Mouse (Mus musculus) MEL (cell line): ENCODE data around the gene Mapt. TPM values are rescaled to one million over a fixed set of nuclear protein-coding genes. Genes with fewer than 3 reads are reported as not detected.

Experiments used
- DNase-seq: peaks from one replicate; pipeline ENCODE4 v3.0.0; 2011; ENCODE audit warnings: low read depth, low spot score
- H3K27ac ChIP-seq: 2 replicates; pipeline ENCODE4 v1.5.1; 2012; ENCODE audit warnings: low read depth, mild to moderate bottlenecking, control low read depth, low read length, moderate library complexity; ENCODE audit not compliant: control insufficient read depth
- H3K27me3 ChIP-seq, 2 experiments: fragments of 150-350 bp in 1 of 2; sonication (generic) in 1 of 2; 2 replicates each; pipeline ENCODE4 v1.6.1; 2012; ENCODE audit warnings: low read length in 2 of 2, mild to moderate bottlenecking in 2 of 2, improper control_type of control experiment in 1 of 2, moderate library complexity in 1 of 2; ENCODE audit not compliant: insufficient read depth in 2 of 2, control insufficient read depth in 1 of 2
- H3K36me3 ChIP-seq, 2 experiments: 2 replicates each; pipeline ENCODE4 v1.6.1; 2012 to 2014; ENCODE audit warnings: low read length in 2 of 2, improper control_type of control experiment in 1 of 2, inconsistent platforms in 1 of 2, mild to moderate bottlenecking in 1 of 2; ENCODE audit not compliant: insufficient read depth in 2 of 2, control insufficient read depth in 1 of 2
- H3K4me1 ChIP-seq, 2 experiments: fragments of 150-350 bp in 1 of 2; sonication (generic) in 1 of 2; 2 replicates each; pipeline ENCODE4 v1.6.1; 2012; ENCODE audit warnings: low read length in 2 of 2, improper control_type of control experiment in 1 of 2, mild to moderate bottlenecking in 1 of 2; ENCODE audit not compliant: insufficient read depth in 2 of 2, control insufficient read depth in 1 of 2
- H3K4me3 ChIP-seq, 2 experiments: fragments of 150-350 bp in 1 of 2; sonication (generic) in 1 of 2; 2 replicates each; pipeline ENCODE4 v1.5.1; 2012; ENCODE audit warnings: low read depth in 2 of 2, low read length in 2 of 2, mild to moderate bottlenecking in 2 of 2, moderate library complexity in 2 of 2, control low read depth in 1 of 2, improper control_type of control experiment in 1 of 2; ENCODE audit not compliant: control insufficient read depth in 1 of 2, insufficient read depth in 1 of 2
- H3K79me2 ChIP-seq: 2 replicates; pipeline ENCODE4 v1.6.1; 2012; ENCODE audit warnings: mild to moderate bottlenecking, low read length, moderate library complexity; ENCODE audit not compliant: control insufficient read depth, poor library complexity, insufficient read depth
- H3K9ac ChIP-seq: 2 replicates; pipeline ENCODE4 v1.6.1; 2012; ENCODE audit warnings: low read depth, mild to moderate bottlenecking, control low read depth, low read length, moderate library complexity; ENCODE audit not compliant: control insufficient read depth, poor library complexity, severe bottlenecking
- H3K9me3 ChIP-seq: fragments of 150-350 bp; sonication (generic); replicated peaks from 2 replicates; pipeline ENCODE4 v1.6.1; 2012; ENCODE audit warnings: mild to moderate bottlenecking, low read length, improper control_type of control experiment, moderate library complexity; ENCODE audit not compliant: insufficient read depth
- BHLHE40 ChIP-seq: IDR thresholded peaks from 2 replicates; pipeline ENCODE4 v1.6.1; 2012; ENCODE audit warnings: low read depth, mild to moderate bottlenecking, inconsistent platforms, low read length, improper control_type of control experiment, borderline replicate concordance
- CTCF ChIP-seq, 3 experiments: IDR thresholded peaks in 2 of 3; conservative IDR thresholded peaks in 1 of 3; 2 replicates each; pipeline ENCODE4 v1.5.1; 2011 to 2012; ENCODE audit warnings: low read length in 3 of 3, low read depth in 2 of 3, mild to moderate bottlenecking in 2 of 3, improper control_type of control experiment in 1 of 3, inconsistent platforms in 1 of 3, mixed read lengths in 1 of 3, moderate library complexity in 1 of 3; ENCODE audit not compliant: control insufficient read depth in 1 of 3, insufficient read depth in 1 of 3, poor library complexity in 1 of 3, severe bottlenecking in 1 of 3
- GABPA ChIP-seq: IDR thresholded peaks from 2 replicates; pipeline ENCODE4 v1.6.1; 2012; ENCODE audit warnings: low read depth, mild to moderate bottlenecking, inconsistent platforms, low read length, improper control_type of control experiment, moderate library complexity
- GATA1 ChIP-seq: IDR thresholded peaks from 2 replicates; pipeline ENCODE4 v1.6.1; 2011; ENCODE audit warnings: low read depth, low read length, improper control_type of control experiment
- HCFC1 ChIP-seq: IDR thresholded peaks from 2 replicates; pipeline ENCODE4 v1.6.1; 2012; ENCODE audit warnings: low read depth, mild to moderate bottlenecking, inconsistent platforms, low read length, improper control_type of control experiment, moderate library complexity
- JUND ChIP-seq: IDR thresholded peaks from 2 replicates; pipeline ENCODE4 v1.6.1; 2011; ENCODE audit warnings: low read depth, mild to moderate bottlenecking, improper control_type of control experiment, low read length
- MAFK ChIP-seq: IDR thresholded peaks from 2 replicates; pipeline ENCODE4 v1.6.1; 2011; ENCODE audit warnings: low read depth, mild to moderate bottlenecking, low read length, improper control_type of control experiment, borderline replicate concordance
- MAX ChIP-seq: IDR thresholded peaks from 2 replicates; pipeline ENCODE4 v1.6.1; 2011; ENCODE audit warnings: low read length, improper control_type of control experiment
- MAZ ChIP-seq: IDR thresholded peaks from 2 replicates; pipeline ENCODE4 v1.6.1; 2012; ENCODE audit warnings: low read depth, mild to moderate bottlenecking, inconsistent platforms, low read length, improper control_type of control experiment
- MEF2A ChIP-seq: IDR thresholded peaks from 2 replicates; pipeline ENCODE4 v1.6.1; 2014; ENCODE audit warnings: low read depth, mild to moderate bottlenecking, inconsistent platforms, low read length, improper control_type of control experiment; ENCODE audit not compliant: poor library complexity, insufficient replicate concordance, severe bottlenecking; ENCODE audit errors: extremely low read depth
- MYC ChIP-seq: IDR thresholded peaks from 2 replicates; pipeline ENCODE4 v1.6.1; 2011; ENCODE audit warnings: low read depth, mild to moderate bottlenecking, low read length, improper control_type of control experiment, moderate library complexity
- NELFE ChIP-seq: IDR thresholded peaks from 2 replicates; pipeline ENCODE4 v1.6.1; 2011; ENCODE audit warnings: low read depth, low read length, improper control_type of control experiment
- NRF1 ChIP-seq: IDR thresholded peaks from 2 replicates; pipeline ENCODE4 v1.6.1; 2014; ENCODE audit warnings: low read depth, mild to moderate bottlenecking, inconsistent platforms, low read length, improper control_type of control experiment, moderate library complexity; ENCODE audit not compliant: poor library complexity, insufficient read depth, severe bottlenecking
- POLR2AphosphoS2 ChIP-seq: IDR thresholded peaks from 2 replicates; pipeline ENCODE4 v1.6.1; 2011; ENCODE audit warnings: low read length, improper control_type of control experiment
- RAD21 ChIP-seq: IDR thresholded peaks from 2 replicates; pipeline ENCODE4 v1.6.1; 2011; ENCODE audit warnings: mild to moderate bottlenecking, low read depth, low read length, improper control_type of control experiment
- RCOR1 ChIP-seq: IDR thresholded peaks from 2 replicates; pipeline ENCODE4 v1.6.1; 2012; ENCODE audit warnings: low read depth, mild to moderate bottlenecking, inconsistent platforms, low read length, improper control_type of control experiment
- SIN3A ChIP-seq: IDR thresholded peaks from 2 replicates; pipeline ENCODE4 v1.6.1; 2012; ENCODE audit warnings: low read length, improper control_type of control experiment, inconsistent platforms
- SMC3 ChIP-seq: IDR thresholded peaks from 2 replicates; pipeline ENCODE4 v1.6.1; 2011; ENCODE audit warnings: low read depth, low read length, improper control_type of control experiment
- TAL1 ChIP-seq: IDR thresholded peaks from 2 replicates; pipeline ENCODE4 v1.6.1; 2012; ENCODE audit warnings: mild to moderate bottlenecking, inconsistent platforms, low read length, moderate library complexity, mixed read lengths
- TBP ChIP-seq: IDR thresholded peaks from 2 replicates; pipeline ENCODE4 v1.8.0; 2011; ENCODE audit warnings: low read depth, low read length, improper control_type of control experiment
- UBTF ChIP-seq: IDR thresholded peaks from 2 replicates; pipeline ENCODE4 v1.6.1; 2012; ENCODE audit warnings: low read depth, mild to moderate bottlenecking, inconsistent platforms, low read length, improper control_type of control experiment, moderate library complexity, borderline replicate concordance; ENCODE audit not compliant: insufficient read depth
- USF1 ChIP-seq: IDR thresholded peaks from 2 replicates; pipeline ENCODE4 v1.6.1; 2014; ENCODE audit warnings: low read depth, mild to moderate bottlenecking, inconsistent platforms, low read length, improper control_type of control experiment, moderate library complexity
- ZC3H11A ChIP-seq: IDR thresholded peaks from 2 replicates; pipeline ENCODE4 v1.6.1; 2012; ENCODE audit warnings: low read depth, mild to moderate bottlenecking, inconsistent platforms, low read length, improper control_type of control experiment
- ZKSCAN1 ChIP-seq: IDR thresholded peaks from 2 replicates; pipeline ENCODE4 v1.6.1; 2012; ENCODE audit warnings: low read depth, mild to moderate bottlenecking, inconsistent platforms, low read length, improper control_type of control experiment, moderate library complexity
- ZMIZ1 ChIP-seq: IDR thresholded peaks from 2 replicates; pipeline ENCODE4 v1.6.1; 2012; ENCODE audit warnings: low read depth, mild to moderate bottlenecking, inconsistent platforms, low read length, improper control_type of control experiment, moderate library complexity
- ZNF384 ChIP-seq: IDR thresholded peaks from 2 replicates; pipeline ENCODE4 v1.6.1; 2012; ENCODE audit warnings: low read depth, mild to moderate bottlenecking, inconsistent platforms, low read length, improper control_type of control experiment
- polyA plus RNA-seq, 2 experiments: library from polyadenylated mRNA; stranded (reverse) in 1 of 2; unstranded in 1 of 2; fragments of >175 nt in 1 of 2; fragments of >200 nt in 1 of 2; gene quantifications; 2 replicates each; pipeline versions ENCODE4 v1.2.1 to v1.2.4; 2012; ENCODE audit warnings: low replicate concordance in 2 of 2, low read depth in 1 of 2; ENCODE audit not compliant: insufficient read length in 2 of 2, insufficient read depth in 1 of 2, missing spikeins in 1 of 2
- total RNA-seq: library from RNA; depleted of rRNA; stranded (reverse); fragments of 300-350 nt; gene quantifications from 2 replicates; pipeline ENCODE4 v1.2.3, GENCODE M21; 2012

The Mapt gene
- total and polyA plus RNA-seq, 3 experiments: 0.89 to 1.7 TPM; not detected in 1

GRCm38 (mm10) chr11:104272352-104272751 is 41.2 kb downstream of the Mapt start:
- TF ChIP-seq SIN3A (no peak), NRF1 (no peak), USF1 (no peak), POLR2AphosphoS2 (no peak), BHLHE40 (no peak), MYC (no peak), HCFC1 (no peak), CTCF (IDR thresholded peaks at IDR 0.05 in 2 of 3, conservative IDR thresholded peaks at IDR 0.05 in 1 of 3; ENCODE audit: control insufficient read depth in 1 of 3, insufficient read depth in 1 of 3, low read depth in 2 of 3, low read length in 3 of 3, poor library complexity in 1 of 3, severe bottlenecking in 1 of 3) (no peak), RCOR1 (no peak), TAL1 (no peak), TBP (no peak), UBTF (no peak), SMC3 (no peak), ZC3H11A (no peak), MEF2A (no peak), ZMIZ1 (no peak), ZNF384 (no peak), NELFE (no peak)
- Histone ChIP-seq H3K36me3 (no peaks in the 10 kb centered on the region), H3K9ac (no peak overlapping the region), H3K27me3 (peaks cover 2 to 10% of the 10 kb centered on the region in 2 experiments), H3K4me1 (no peaks in the 10 kb centered on the region), H3K9me3 (no peaks in the 10 kb centered on the region), H3K27ac (no peak overlapping the region), H3K79me2 (no peaks in the 10 kb centered on the region), H3K4me3 (no peak overlapping the region)
- no peak for DNase-seq

GRCm38 (mm10) chr11:104275765-104276164 is 44.6 kb downstream of the Mapt start:
- Histone ChIP-seq H3K9ac (no peak overlapping the region), H3K27ac (no peak overlapping the region), H3K36me3 (peaks cover 0 to 6% of the 10 kb centered on the region in 2 experiments; a peak in 2 of 4 replicates), H3K79me2 (no peaks in the 10 kb centered on the region), H3K27me3 (peaks cover 2 to 3% of the 10 kb centered on the region in 2 experiments; a peak in 2 of 4 replicates), H3K4me3 (no peak overlapping the region), H3K9me3 (no peaks in the 10 kb centered on the region), H3K4me1 (peaks cover 0 to 12% of the 10 kb centered on the region in 2 experiments; a peak in 2 of 4 replicates)
- TF ChIP-seq POLR2AphosphoS2 (no peak), NRF1 (no peak), UBTF (no peak), RCOR1 (no peak), HCFC1 (no peak), SMC3 (no peak), USF1 (no peak), CTCF (IDR thresholded peaks at IDR 0.05 in 2 of 3, conservative IDR thresholded peaks at IDR 0.05 in 1 of 3; ENCODE audit: control insufficient read depth in 1 of 3, insufficient read depth in 1 of 3, low read depth in 2 of 3, low read length in 3 of 3, poor library complexity in 1 of 3, severe bottlenecking in 1 of 3) (no peak), GATA1 (no peak), ZKSCAN1 (no peak), RAD21 (no peak), BHLHE40 (no peak), MAZ (no peak), MAFK (no peak), NELFE (no peak), MEF2A (no peak), GABPA (no peak), TAL1 (no peak), MAX (no peak), JUND (no peak)
- DNase-seq: no peak
